Mouse (Mus musculus): Measurements from ENCODE around the gene Cdk2ap2. TPM values are rescaled to one million over a fixed set of nuclear protein-coding genes. Genes with fewer than 3 reads are reported as not detected.

The Cdk2ap2 gene
- total and polyA plus RNA-seq, 3 experiments, result 25.4 to 60.2 (median 40.9) TPM

DNA sequence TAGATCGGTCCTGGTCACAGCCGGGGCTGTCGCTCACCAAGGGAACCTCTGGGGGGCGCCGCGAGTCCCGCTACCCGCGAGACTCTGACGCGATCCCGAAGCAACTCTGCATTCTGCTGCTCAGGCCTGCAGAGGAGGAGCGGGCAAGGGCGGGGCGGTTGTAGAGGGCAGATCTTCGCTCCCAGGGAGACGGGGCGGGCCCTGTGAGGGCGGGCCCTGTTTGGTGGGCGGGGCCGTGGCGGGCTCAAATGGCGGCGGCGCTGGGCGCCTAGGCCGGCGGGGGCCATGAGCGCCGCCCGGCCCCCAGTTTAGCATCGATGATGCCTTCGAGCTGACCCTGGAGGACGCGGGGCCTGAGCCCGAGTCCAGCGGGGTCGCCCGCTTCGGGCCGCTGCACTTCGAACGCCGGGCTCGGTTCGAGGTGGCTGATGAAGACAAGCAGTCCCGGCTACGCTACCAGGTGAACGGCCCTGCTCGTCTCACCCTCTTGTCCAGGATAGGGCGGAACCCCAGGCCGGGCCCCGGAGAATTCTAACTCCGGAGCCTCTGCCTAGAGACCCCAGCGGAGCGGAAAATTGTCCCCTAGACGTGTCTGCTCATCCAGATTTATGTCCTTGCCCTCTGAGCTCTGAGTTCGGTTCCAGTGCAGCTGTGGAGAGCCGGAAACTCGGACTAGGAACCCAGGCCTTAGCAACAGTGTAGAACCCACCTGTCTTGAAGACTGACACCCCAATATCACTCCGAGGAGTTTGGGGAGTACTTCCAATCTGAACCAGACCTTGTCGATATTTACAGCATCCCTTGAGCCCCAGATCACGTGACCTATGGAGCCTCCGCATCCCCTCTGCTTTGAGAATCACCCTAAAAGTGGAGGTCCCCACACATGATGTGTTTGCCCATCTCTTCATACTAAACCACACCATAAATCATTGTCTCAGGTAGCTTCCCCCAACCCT, 29.0 kb downstream of the Cdk2ap2 start, which contains the start of gene Aip:
TSS of gene Aip (minus strand) at position 118 of the 956 bp plus-strand sequence.
- DNase-seq (ENCODE audit: low spot score) (peak; percentile 90), ATAC-seq (ENCODE audit: extremely low read depth, insufficient number of reproducible peaks, low FRiP score, poor library complexity, severe bottlenecking) (peak; percentile 87)
- no peak for TF ChIP-seq GATA2 (IDR thresholded peaks at IDR 0.05; ENCODE audit: borderline replicate concordance, low read depth, low read length)
- no peak for TF ChIP-seq POLR2AphosphoS5 (IDR thresholded peaks at IDR 0.05; ENCODE audit: insufficient replicate concordance, low read depth, low read length)
- TF ChIP-seq CTCF (IDR thresholded peaks at IDR 0.05; ENCODE audit: low read depth, low read length), result 0 out of 2 replicates have a peak, but pooled peaks have one; percentile 6
- no peak for TF ChIP-seq GATA1 (IDR thresholded peaks at IDR 0.05; ENCODE audit: borderline replicate concordance, low read length)
- no peak for TF ChIP-seq TAL1 (conservative IDR thresholded peaks at IDR 0.05; ENCODE audit: low read depth, low read length)
- Histone ChIP-seq H3K36me3 (replicated peaks) (peaks cover 41% of the 10 kb centered on the region), H3K27me3 (ENCODE audit: insufficient read depth, low read length) (no peaks in the 10 kb centered on the region), H3K4me1 (ENCODE audit: insufficient read depth, low read depth, low read length) (peaks cover 64% of the 10 kb centered on the region), H3K9me3 (replicated peaks) (no peaks in the 10 kb centered on the region), H3K4me3 (ENCODE audit: low read depth, low read length) (peak within 1 kb of the TSS; percentile 85)

GRCm38 (mm10) chr19:4126759-4127495, 29.9 kb downstream of the Cdk2ap2 start:
- peak overlapping the region; percentile 85; the same call in 1 of the 2 replicates for H3K4me3 ChIP-seq (ENCODE audit: low read depth, low read length)
- peaks cover 50% of the 10 kb centered on the region for H3K36me3 ChIP-seq (replicated peaks)
- TF ChIP-seq POLR2AphosphoS5 (IDR thresholded peaks at IDR 0.05; ENCODE audit: insufficient replicate concordance, low read depth, low read length) (no peak), TAL1 (conservative IDR thresholded peaks at IDR 0.05; ENCODE audit: low read depth, low read length) (no peak), CTCF (IDR thresholded peaks at IDR 0.05; ENCODE audit: low read depth, low read length) (no peak), GATA1 (IDR thresholded peaks at IDR 0.05; ENCODE audit: borderline replicate concordance, low read length) (no peak), GATA2 (IDR thresholded peaks at IDR 0.05; ENCODE audit: borderline replicate concordance, low read depth, low read length) (no peak)
- H3K27me3 ChIP-seq (ENCODE audit: insufficient read depth, low read length), result no peaks in the 10 kb centered on the region
- no peaks in the 10 kb centered on the region for H3K9me3 ChIP-seq (replicated peaks)
- ATAC-seq (ENCODE audit: extremely low read depth, insufficient number of reproducible peaks, low FRiP score, poor library complexity, severe bottlenecking), result no peak
- DNase-seq (ENCODE audit: low spot score), result no peak
- H3K4me1 ChIP-seq (ENCODE audit: insufficient read depth, low read depth, low read length), result peaks cover 61% of the 10 kb centered on the region

- ATAC-seq (ENCODE audit: extremely low read depth, insufficient number of reproducible peaks, low FRiP score, poor library complexity, severe bottlenecking) (no peak), DNase-seq (ENCODE audit: low spot score) (no peak)
- H3K27me3 ChIP-seq (ENCODE audit: insufficient read depth, low read length), result no peaks in the 10 kb centered on the region
- no peaks in the 10 kb centered on the region for H3K9me3 ChIP-seq (replicated peaks)
- H3K36me3 ChIP-seq (replicated peaks), result peaks cover 62% of the 10 kb centered on the region
- TF ChIP-seq GATA1 (IDR thresholded peaks at IDR 0.05; ENCODE audit: borderline replicate concordance, low read length) (no peak), CTCF (IDR thresholded peaks at IDR 0.05; ENCODE audit: low read depth, low read length) (no peak), TAL1 (conservative IDR thresholded peaks at IDR 0.05; ENCODE audit: low read depth, low read length) (no peak), POLR2AphosphoS5 (IDR thresholded peaks at IDR 0.05; ENCODE audit: insufficient replicate concordance, low read depth, low read length) (no peak), GATA2 (IDR thresholded peaks at IDR 0.05; ENCODE audit: borderline replicate concordance, low read depth, low read length) (no peak)
- H3K4me3 ChIP-seq (ENCODE audit: low read depth, low read length), result no peak overlapping the region
- peaks cover 36% of the 10 kb centered on the region for H3K4me1 ChIP-seq (ENCODE audit: insufficient read depth, low read depth, low read length)
These were observed 32.5 kb downstream of the Cdk2ap2 start for GRCm38 (mm10) chr19:4129462-4129861.

- DNase-seq (ENCODE audit: low spot score), result no peak
- Histone ChIP-seq H3K36me3 (replicated peaks) (peaks cover 62% of the 10 kb centered on the region), H3K4me1 (ENCODE audit: insufficient read depth, low read depth, low read length) (peaks cover 30% of the 10 kb centered on the region), H3K27me3 (ENCODE audit: insufficient read depth, low read length) (no peaks in the 10 kb centered on the region), H3K9me3 (replicated peaks) (no peaks in the 10 kb centered on the region), H3K4me3 (ENCODE audit: low read depth, low read length) (no peak overlapping the region)
- ATAC-seq (ENCODE audit: extremely low read depth, insufficient number of reproducible peaks, low FRiP score, poor library complexity, severe bottlenecking), result no peak
- TF ChIP-seq GATA1 (IDR thresholded peaks at IDR 0.05; ENCODE audit: borderline replicate concordance, low read length), result no peak
- no peak for TF ChIP-seq POLR2AphosphoS5 (IDR thresholded peaks at IDR 0.05; ENCODE audit: insufficient replicate concordance, low read depth, low read length)
- no peak for TF ChIP-seq TAL1 (conservative IDR thresholded peaks at IDR 0.05; ENCODE audit: low read depth, low read length)
- no peak for TF ChIP-seq GATA2 (IDR thresholded peaks at IDR 0.05; ENCODE audit: borderline replicate concordance, low read depth, low read length)
- TF ChIP-seq CTCF (IDR thresholded peaks at IDR 0.05; ENCODE audit: low read depth, low read length), result no peak
These were observed 33.1 kb downstream of the Cdk2ap2 start for GRCm38 (mm10) chr19:4130106-4130505.

DNA sequence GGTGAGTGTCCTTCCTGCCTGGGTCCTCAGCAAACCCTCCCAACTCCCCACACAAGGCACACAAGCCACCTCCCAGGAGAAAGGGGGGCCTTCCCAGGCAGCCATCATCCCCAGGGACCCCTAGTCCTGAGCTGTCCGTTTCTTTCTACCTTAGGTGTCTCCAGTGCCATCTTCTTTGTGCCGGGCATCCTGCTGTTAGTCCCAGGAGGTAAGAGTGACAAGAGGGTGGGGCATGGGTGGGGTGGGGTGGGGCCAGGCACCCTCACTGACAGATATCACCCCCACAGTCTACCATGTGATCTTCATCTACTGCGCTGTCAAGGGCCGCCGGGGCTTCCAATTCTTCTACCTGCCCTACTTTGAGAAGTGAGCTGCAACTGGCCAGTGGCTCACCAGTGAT, 34.1 kb downstream of the Cdk2ap2 start:
- DNase-seq (ENCODE audit: low spot score), result no peak
- no peaks in the 10 kb centered on the region for H3K27me3 ChIP-seq (ENCODE audit: insufficient read depth, low read length)

More for the DNA sequence above, 34.1 kb downstream of the Cdk2ap2 start:
- no peak for TF ChIP-seq TAL1 (conservative IDR thresholded peaks at IDR 0.05; ENCODE audit: low read depth, low read length)
- no peak for TF ChIP-seq POLR2AphosphoS5 (IDR thresholded peaks at IDR 0.05; ENCODE audit: insufficient replicate concordance, low read depth, low read length)
- no peak for TF ChIP-seq GATA1 (IDR thresholded peaks at IDR 0.05; ENCODE audit: borderline replicate concordance, low read length)
- TF ChIP-seq CTCF (IDR thresholded peaks at IDR 0.05; ENCODE audit: low read depth, low read length), result no peak
- no peak for TF ChIP-seq GATA2 (IDR thresholded peaks at IDR 0.05; ENCODE audit: borderline replicate concordance, low read depth, low read length)
- Histone ChIP-seq H3K4me3 (ENCODE audit: low read depth, low read length) (no peak overlapping the region; the same call in 1 of the 2 replicates), H3K36me3 (replicated peaks) (peaks cover 62% of the 10 kb centered on the region), H3K4me1 (ENCODE audit: insufficient read depth, low read depth, low read length) (peaks cover 32% of the 10 kb centered on the region), H3K9me3 (replicated peaks) (no peaks in the 10 kb centered on the region)
- no peak for ATAC-seq (ENCODE audit: extremely low read depth, insufficient number of reproducible peaks, low FRiP score, poor library complexity, severe bottlenecking)
